Comparison of ENCODE assay signal across 8 mouse cellular contexts in genomic region chr14:75445948-75446281, GRCm38 (mm10). TPM values are rescaled to one million over a fixed set of nuclear protein-coding genes. Genes with fewer than 3 reads are reported as not detected.
A peak's percentile ranks its signal among the peaks of the same experiment; 100 is the strongest.
DNase-seq lines count a peak whose midpoint lies in the region; ATAC-seq and TF ChIP-seq lines count a peak whose summit lies in the region.

No protein-coding gene starts in this region.

- peak overlapping the region; percentile 42; the same call in 1 of the 2 replicates for H3K27ac ChIP-seq in heart, embryonic 15.5 days
- no peak overlapping the region for H3K27ac ChIP-seq in cortical plate, adult 2 months (ENCODE audit: insufficient read depth, low read length)
- peak overlapping the region; percentile 71 for H3K27ac ChIP-seq in hindbrain, embryonic 16.5 days (ENCODE audit: low read depth, low read length)
- no peak overlapping the region for H3K27ac ChIP-seq in midbrain, embryonic 12.5 days (replicated peaks)

- H3K4me2 ChIP-seq in heart, embryonic 15.5 days, result peak overlapping the region; percentile 66
- peak overlapping the region; percentile 69 for H3K4me2 ChIP-seq in hindbrain, embryonic 16.5 days (ENCODE audit: low read length)
- peak overlapping the region; percentile 61 for H3K4me2 ChIP-seq in midbrain, embryonic 12.5 days (replicated peaks)

- no peak for TF ChIP-seq CTCF in cortical plate, adult 2 months (IDR thresholded peaks at IDR 0.05; ENCODE audit: extremely low read depth, insufficient read depth, low read length)

- no peaks in the 10 kb centered on the region for H3K9me3 ChIP-seq in heart, embryonic 15.5 days (replicated peaks)
- H3K9me3 ChIP-seq in hindbrain, embryonic 16.5 days (ENCODE audit: control insufficient read depth, low read length), result no peaks in the 10 kb centered on the region
- no peaks in the 10 kb centered on the region for H3K9me3 ChIP-seq in midbrain, embryonic 12.5 days

- no peak for DNase-seq in heart, postnatal 14 days
- DNase-seq in cerebellum, postnatal 10 days, result no peak
- no peak for DNase-seq in gastrocnemius, postnatal 14 days
- no peak for DNase-seq in spleen, adult 18-20 months

- H3K27me3 ChIP-seq in heart, embryonic 15.5 days, result no peaks in the 10 kb centered on the region
- no peaks in the 10 kb centered on the region for H3K27me3 ChIP-seq in hindbrain, embryonic 16.5 days (replicated peaks; ENCODE audit: control insufficient read depth, insufficient read depth, low read length)
- no peaks in the 10 kb centered on the region; the same call in 1 of the 2 replicates for H3K27me3 ChIP-seq in midbrain, embryonic 12.5 days

- no peaks in the 10 kb centered on the region for H3K36me3 ChIP-seq in heart, embryonic 15.5 days
- H3K36me3 ChIP-seq in hindbrain, embryonic 16.5 days (ENCODE audit: control insufficient read depth, insufficient read depth, low read length), result no peaks in the 10 kb centered on the region
- H3K36me3 ChIP-seq in midbrain, embryonic 12.5 days, result no peaks in the 10 kb centered on the region

- 0 out of 2 replicates have a peak overlapping the region, but pooled peaks have one; percentile 26 for H3K9ac ChIP-seq in heart, embryonic 15.5 days
- peak overlapping the region; percentile 50 for H3K9ac ChIP-seq in hindbrain, embryonic 16.5 days (ENCODE audit: low read depth, low read length)
- peak overlapping the region; percentile 44; the same call in 1 of the 2 replicates for H3K9ac ChIP-seq in midbrain, embryonic 12.5 days (replicated peaks)

- ATAC-seq in heart, embryonic 15.5 days (replicated peaks; ENCODE audit: insufficient number of reproducible peaks, insufficient read depth, low FRiP score, low read depth), result no peak
- ATAC-seq in hindbrain, embryonic 16.5 days, result no peak; the same call in none of the 2 replicates
- peak; percentile 41; the same call in 1 of the 2 replicates for ATAC-seq in midbrain, embryonic 12.5 days (ENCODE audit: low FRiP score, low read depth)

- TF ChIP-seq POLR2A in cortical plate, adult 2 months (IDR thresholded peaks at IDR 0.05; ENCODE audit: extremely low read depth, insufficient read depth, low read length), result no peak

- peak overlapping the region; percentile 39 for H3K4me3 ChIP-seq in heart, embryonic 15.5 days
- peak overlapping the region; percentile 4 for H3K4me3 ChIP-seq in cortical plate, adult 2 months (ENCODE audit: insufficient read depth, low read length)
- peak overlapping the region; percentile 37 for H3K4me3 ChIP-seq in hindbrain, embryonic 16.5 days (ENCODE audit: low read length)
- peak overlapping the region; percentile 35 for H3K4me3 ChIP-seq in midbrain, embryonic 12.5 days

- WGBS in heart, embryonic 15.5 days, result 40% methylated on average over 6 of the region's 6 CpGs
- WGBS in hindbrain, embryonic 16.5 days, result 38% methylated on average over 6 of the region's 6 CpGs
- WGBS in midbrain, embryonic 12.5 days, result 39% methylated on average over 6 of the region's 6 CpGs

- intact Hi-C loops in heart, postnatal 14 days (cut with DNase I), result loop anchor here (5.0 kb wide), 1 partner anchor 159 kb away; no protein-coding TSS in a partner anchor
- intact Hi-C loops in gastrocnemius, postnatal 14 days (cut with DNase I; ENCODE audit: low total_unique reads), result no loop called here

- H3K4me1 ChIP-seq in heart, embryonic 15.5 days (replicated peaks), result peaks cover 11% of the 10 kb centered on the region; the same call in 1 of the 2 replicates
- H3K4me1 ChIP-seq in cortical plate, adult 2 months (ENCODE audit: control insufficient read depth, insufficient read depth, low read length), result peaks cover 6% of the 10 kb centered on the region
- H3K4me1 ChIP-seq in hindbrain, embryonic 16.5 days (ENCODE audit: control insufficient read depth, insufficient read depth, low read depth, low read length), result peaks cover 14% of the 10 kb centered on the region
- H3K4me1 ChIP-seq in midbrain, embryonic 12.5 days, result peaks cover 18% of the 10 kb centered on the region

RNA-seq across cellular contexts. Expression of gene Siah3, which starts 9.9 kb away (rescaled TPM):
- polyA plus RNA-seq in heart, embryonic 15.5 days (2015; fragmentation: Nextera tagmentation; extraction: Ambion mirVana), result 0.03 TPM in 1 of 2 replicates, not detected in the other
- total RNA-seq in heart, postnatal 14 days (2021), result under 1 TPM in 1 of 2 experiments, not detected in 1; 0.05 TPM
- 3.5 and 4.1 TPM in 2 replicates for polyA plus RNA-seq in cortical plate, adult 2 months (2012; rRNA removed)
- polyA plus RNA-seq in hindbrain, embryonic 16.5 days (2015; fragmentation: Nextera tagmentation; extraction: Ambion mirVana), result 2.9 and 5.2 TPM in 2 replicates
- polyA plus RNA-seq in midbrain, embryonic 12.5 days (2016; fragmentation: Nextera tagmentation; extraction: Ambion mirVana), result 1.4 and 1.9 TPM in 2 replicates
- total RNA-seq in gastrocnemius, postnatal 14 days (2021), result under 1 TPM; 0.16 to 0.43 TPM

Comparison
In these comparisons a context has a peak if more than half of its experiments do, and no peak if none do; other contexts are left out.
1. H3K27ac ChIP-seq: peak in heart, embryonic 15.5 days (single experiment) and hindbrain, embryonic 16.5 days (single experiment); none in cortical plate, adult 2 months (single experiment) and midbrain, embryonic 12.5 days (single experiment).
2. Peak in every context shown above with its lines, with median percentiles within 50 percentile points of each other: H3K4me2 ChIP-seq, H3K4me3 ChIP-seq and H3K9ac ChIP-seq.